Mouse (Mus musculus) testis, adult 2 months (tissue): ENCODE measurements around the gene Tmem35b. TPM values are rescaled to one million over a fixed set of nuclear protein-coding genes. Genes with fewer than 3 reads are reported as not detected.
A peak's percentile ranks its signal among the peaks of the same experiment; 100 is the strongest.
"Not testable (repeated sequence)": the region's sequence is repeated elsewhere in the genome, so short reads cannot be mapped to it uniquely, and the experiment has no call there.

Experiments
- H3K27ac ChIP-seq: fragments of 200-500 bp; 2 replicates; pipeline ENCODE4 v1.5.1; 2012; ENCODE audit warnings: low read depth, low read length; ENCODE audit not compliant: control insufficient read depth, insufficient read depth
- H3K27me3 ChIP-seq: fragments of 200-500 bp; 2 replicates; pipeline ENCODE4 v1.6.1; 2012; ENCODE audit warnings: mild to moderate bottlenecking, low read length, moderate library complexity; ENCODE audit not compliant: control insufficient read depth, insufficient read depth
- H3K36me3 ChIP-seq: fragments of 200-500 bp; 2 replicates; pipeline ENCODE4 v1.6.1; 2012; ENCODE audit warnings: mild to moderate bottlenecking, low read length; ENCODE audit not compliant: control insufficient read depth, insufficient read depth
- H3K4me1 ChIP-seq: fragments of 200-500 bp; 2 replicates; pipeline ENCODE4 v1.6.1; 2012; ENCODE audit warnings: low read length; ENCODE audit not compliant: control insufficient read depth, insufficient read depth
- H3K4me3 ChIP-seq: fragments of 200-500 bp; 2 replicates; pipeline ENCODE4 v1.5.1; 2012; ENCODE audit warnings: low read depth, mild to moderate bottlenecking, low read length, moderate library complexity, mixed read lengths; ENCODE audit not compliant: control insufficient read depth
- CTCF ChIP-seq: fragments of 200-500 bp; IDR thresholded peaks from 2 replicates; pipeline ENCODE4 v1.5.1; 2012; ENCODE audit warnings: low read depth, mild to moderate bottlenecking, inconsistent platforms, low read length, moderate library complexity; ENCODE audit not compliant: control insufficient read depth, insufficient read depth, insufficient replicate concordance
- POLR2A ChIP-seq: fragments of 200-500 bp; IDR thresholded peaks from 2 replicates; pipeline ENCODE4 v1.6.1; 2012; ENCODE audit warnings: low read depth, mild to moderate bottlenecking, inconsistent platforms, low read length, moderate library complexity; ENCODE audit not compliant: control insufficient read depth
- polyA plus RNA-seq: library from polyadenylated mRNA; depleted of rRNA; stranded (reverse); fragments of >200 nt; gene quantifications from 2 replicates; pipeline ENCODE4 v1.2.3, GENCODE M21; 2012; rRNA removed

The Tmem35b gene
- 17.3 and 19.2 TPM in 2 replicates for polyA plus RNA-seq

- Histone ChIP-seq H3K4me3 (no peak within 1 kb of the TSS), H3K27me3 (no peaks in the 10 kb centered on the region), H3K36me3 (no peaks in the 10 kb centered on the region), H3K27ac (no peak within 1 kb of the TSS), H3K4me1 (peaks cover 5% of the 10 kb centered on the region)
- TF ChIP-seq POLR2A = no peak
- TF ChIP-seq CTCF = no peak
Observed at GRCm38 (mm10) chr4:127123391-127123790, at the start of gene Tmem35b. TSS of gene Tmem35b (plus strand) at chr4:127123691.

GRCm38 (mm10) chr4:127074915-127075314 is 48.6 kb upstream of the Tmem35b start:
- Histone ChIP-seq H3K27ac (no peak overlapping the region), H3K4me1 (no peaks in the 10 kb centered on the region; the same call in 1 of the 2 replicates), H3K36me3 (no peaks in the 10 kb centered on the region), H3K4me3 (no peak overlapping the region), H3K27me3 (no peaks in the 10 kb centered on the region)
- TF ChIP-seq CTCF = no peak
- no peak for TF ChIP-seq POLR2A

DNA sequence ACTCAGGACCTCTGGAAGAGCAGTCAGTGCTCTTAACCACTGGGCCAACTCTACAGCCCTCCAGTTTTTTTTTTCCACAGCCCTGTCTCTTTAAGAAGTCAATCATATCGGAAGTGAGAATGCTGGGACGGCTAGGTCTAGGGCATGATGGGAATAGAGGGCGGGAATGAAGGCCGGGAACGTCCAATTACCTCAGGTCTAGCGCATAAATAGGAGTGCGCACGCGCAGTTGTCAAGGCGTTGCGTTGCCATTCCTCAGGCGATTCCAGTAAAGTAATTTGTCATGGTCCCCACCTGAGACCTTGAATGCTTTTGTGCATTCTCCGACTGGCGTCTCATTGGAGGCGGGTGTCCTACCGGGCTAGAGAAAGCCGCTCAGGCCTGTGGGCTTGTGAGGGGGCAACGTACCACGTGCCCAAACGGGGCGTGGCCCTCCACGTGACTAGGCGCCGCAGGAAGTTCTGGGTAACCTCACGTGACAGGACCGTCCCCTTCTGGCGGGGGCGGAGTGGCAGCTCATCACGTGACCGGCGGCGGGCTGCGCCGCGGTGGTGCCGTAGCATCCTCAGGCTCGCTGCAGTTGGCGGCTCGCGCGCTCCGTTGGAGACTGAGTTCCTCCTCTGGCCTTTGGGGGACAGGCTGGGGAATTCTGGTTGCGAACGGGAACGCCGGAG is 46.5 kb upstream of the Tmem35b start, which contains the start of gene Zmym6:
Gene Zmym6, plus strand, starts transcription at position 509 of the 674 bp plus-strand sequence.
- Histone ChIP-seq H3K4me3 (peak within 1 kb of the TSS; percentile 86), H3K27me3 (no peaks in the 10 kb centered on the region), H3K36me3 (no peaks in the 10 kb centered on the region), H3K4me1 (no peaks in the 10 kb centered on the region; the same call in 1 of the 2 replicates), H3K27ac (peak within 1 kb of the TSS; percentile 89)
- TF ChIP-seq POLR2A (peak; percentile 96), CTCF (no peak)

DNA sequence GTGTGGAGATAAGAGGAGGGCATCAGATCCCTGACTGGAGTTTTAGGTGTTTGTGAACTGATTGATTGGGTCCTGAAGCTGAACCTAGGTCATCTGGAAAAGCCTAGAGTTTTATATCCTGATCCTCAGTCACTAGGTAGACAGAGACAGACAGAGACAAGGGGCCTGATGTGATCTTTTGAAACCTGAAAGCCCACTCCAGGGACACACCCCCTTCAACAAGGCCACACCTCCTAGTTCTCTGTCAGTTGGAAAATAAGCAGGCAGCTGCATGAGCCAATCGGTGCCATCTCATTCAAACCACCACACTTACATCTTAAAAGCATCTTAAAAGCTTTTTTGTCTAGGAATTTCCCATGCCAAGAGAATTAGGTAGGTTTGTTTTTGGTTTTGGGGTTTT is 42.7 kb upstream of the Tmem35b start:
- no peaks in the 10 kb centered on the region; the same call in 1 of the 2 replicates for H3K4me1 ChIP-seq
- TF ChIP-seq CTCF (no peak), POLR2A (no peak)

DNA sequence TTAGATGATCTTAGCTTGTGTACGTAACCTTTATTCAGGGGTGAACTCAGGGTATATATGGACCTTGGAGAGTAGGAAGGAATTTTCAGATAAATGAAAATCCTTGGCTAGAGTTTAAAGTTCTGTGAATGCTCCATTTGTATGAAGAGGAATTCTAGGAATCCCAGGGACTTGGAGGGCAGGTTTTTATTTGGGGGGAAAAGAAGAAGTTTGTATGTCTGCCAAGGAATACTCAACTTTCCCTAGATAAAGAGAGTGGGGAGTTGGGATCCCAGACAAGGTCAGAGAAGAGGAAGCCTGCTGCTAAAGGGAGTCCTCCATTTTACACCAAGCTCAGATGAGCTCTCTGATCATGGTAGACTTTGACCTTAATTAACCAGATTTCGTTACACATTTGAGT is 40.4 kb upstream of the Tmem35b start:
- Histone ChIP-seq H3K4me1 (no peaks in the 10 kb centered on the region), H3K27me3 (no peaks in the 10 kb centered on the region), H3K27ac (no peak overlapping the region), H3K4me3 (no peak overlapping the region), H3K36me3 (no peaks in the 10 kb centered on the region)
- no peak for TF ChIP-seq CTCF
- TF ChIP-seq POLR2A = no peak

More for the DNA sequence above, 42.7 kb upstream of the Tmem35b start:
- Histone ChIP-seq H3K36me3 (no peaks in the 10 kb centered on the region), H3K4me3 (no peak overlapping the region), H3K27me3 (no peaks in the 10 kb centered on the region), H3K27ac (no peak overlapping the region)

DNA sequence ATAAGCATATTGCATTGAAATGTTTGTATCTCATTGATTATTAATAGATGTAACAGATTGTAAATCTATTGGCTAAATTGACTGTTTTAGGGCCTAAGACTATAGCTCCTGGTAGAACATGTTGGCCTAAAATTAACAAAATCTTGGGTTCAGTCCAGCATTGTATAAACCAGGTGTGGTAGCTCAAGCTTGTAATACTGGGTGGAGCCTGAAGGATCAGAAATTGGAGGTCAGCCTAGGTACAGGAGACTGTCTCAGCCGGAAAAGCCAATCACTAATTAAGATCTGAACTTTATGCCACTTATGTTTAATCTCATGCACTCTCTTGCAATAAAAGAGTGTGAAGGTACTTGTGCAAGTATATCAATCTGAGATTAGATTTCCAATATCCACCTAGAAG is 37.7 kb upstream of the Tmem35b start:
- no peak overlapping the region for H3K4me3 ChIP-seq
- no peaks in the 10 kb centered on the region for H3K36me3 ChIP-seq
- H3K27ac ChIP-seq = no peak overlapping the region
- TF ChIP-seq POLR2A (no peak), CTCF (no peak)
- H3K4me1 ChIP-seq = no peaks in the 10 kb centered on the region
- H3K27me3 ChIP-seq = no peaks in the 10 kb centered on the region

DNA sequence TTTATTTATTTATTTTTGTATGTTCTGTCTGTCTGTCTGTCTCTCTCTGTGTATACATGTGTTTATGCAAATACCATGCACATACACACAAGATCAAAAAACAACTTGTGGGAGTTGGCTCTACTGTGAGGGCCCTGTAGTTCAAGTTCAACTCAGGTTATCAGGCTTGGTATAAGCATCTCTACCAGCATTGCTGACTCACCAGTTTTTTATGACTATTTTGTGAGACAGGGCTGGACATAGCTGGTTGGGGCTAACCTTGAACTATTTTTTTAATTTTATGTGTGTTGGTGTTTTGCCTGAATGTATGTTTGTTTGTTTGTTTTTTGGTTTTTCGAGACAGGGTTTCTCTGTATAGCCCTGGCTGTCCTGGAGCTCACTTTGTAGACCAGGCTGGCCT is 32.3 kb upstream of the Tmem35b start:
- H3K4me3 ChIP-seq = no peak overlapping the region
- no peak overlapping the region for H3K27ac ChIP-seq
- TF ChIP-seq CTCF (no peak), POLR2A (no peak)
- no peaks in the 10 kb centered on the region for H3K4me1 ChIP-seq
- no peaks in the 10 kb centered on the region for H3K36me3 ChIP-seq
- no peaks in the 10 kb centered on the region for H3K27me3 ChIP-seq

- Histone ChIP-seq H3K36me3 (no peaks in the 10 kb centered on the region), H3K27ac (no peak overlapping the region), H3K4me1 (no peaks in the 10 kb centered on the region), H3K27me3 (no peaks in the 10 kb centered on the region), H3K4me3 (no peak overlapping the region)
- TF ChIP-seq POLR2A (no peak), CTCF (no peak)
Observed at GRCm38 (mm10) chr4:127095090-127095489, 28.4 kb upstream of the Tmem35b start.

GRCm38 (mm10) chr4:127099552-127099951 is 23.9 kb upstream of the Tmem35b start:
- not testable (repeated sequence) for H3K27ac ChIP-seq, H3K4me1 ChIP-seq, H3K4me3 ChIP-seq, H3K36me3 ChIP-seq, H3K27me3 ChIP-seq
